Mouse (Mus musculus): ENCODE results near the gene Sult6b1.

Gene Sult6b1

DNA sequence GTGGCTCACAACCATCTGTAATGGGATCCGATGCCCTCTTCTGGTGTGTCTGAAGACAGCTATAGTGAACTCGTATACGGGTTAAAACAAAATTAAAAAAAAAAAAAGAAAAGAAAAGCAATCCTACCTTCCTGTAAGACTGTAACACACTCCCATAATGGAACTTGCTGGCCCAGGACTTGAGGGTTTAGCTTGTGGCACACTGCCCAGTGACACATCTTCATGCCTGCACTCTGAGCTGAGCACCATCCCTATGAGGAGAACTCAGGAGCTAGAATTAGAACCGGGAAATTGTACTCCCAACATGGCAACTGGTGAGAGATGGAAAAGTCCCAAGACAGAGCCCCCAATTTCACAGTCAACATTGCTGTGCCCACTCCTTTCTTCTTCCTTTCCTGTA, 23.5 kb downstream of the Sult6b1 start:
- no peak for DNase-seq (ENCODE audit: low spot score)

DNA sequence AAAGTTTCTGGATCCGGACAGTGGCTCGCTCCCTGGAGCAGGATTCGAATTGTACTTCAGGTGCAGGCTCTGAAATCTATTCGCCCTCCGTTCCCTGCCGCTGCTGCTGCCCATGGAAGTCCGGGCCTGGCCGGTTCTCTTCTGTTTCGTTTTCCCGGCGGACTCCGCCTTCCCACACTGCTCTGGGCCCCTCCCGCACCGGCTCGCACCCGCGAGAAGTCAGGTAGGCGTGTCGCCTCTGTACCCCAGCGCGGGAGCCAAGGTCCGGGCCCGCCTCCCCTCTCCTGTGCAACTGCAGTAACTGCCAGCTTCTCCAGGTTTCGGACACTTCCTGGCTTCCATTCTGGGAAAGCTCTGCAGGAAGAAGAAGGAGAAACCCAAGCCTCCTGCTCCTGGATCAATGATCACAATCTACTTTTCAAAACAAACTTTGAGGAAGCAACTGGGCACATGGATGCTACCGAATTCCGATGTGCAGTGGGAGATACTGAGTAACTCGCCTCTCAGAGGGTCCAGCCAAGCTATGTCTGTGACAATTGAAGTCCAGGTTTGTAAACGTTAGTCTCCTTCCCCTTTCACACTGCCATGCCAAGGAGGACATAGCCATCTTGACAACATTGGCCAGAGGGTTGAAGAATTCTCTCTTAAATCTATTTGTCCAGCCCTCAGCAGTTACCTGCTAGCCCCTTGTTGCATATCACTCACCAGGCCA, 24.2 kb downstream of the Sult6b1 start, which contains the start of gene Eif2ak2:
TSS of gene Eif2ak2 (minus strand) at position 173 of the 712 bp plus-strand sequence.
- peak; percentile 86 for DNase-seq (ENCODE audit: low spot score)

- DNase-seq (ENCODE audit: low spot score) = peak; percentile 23
These were observed 24.9 kb downstream of the Sult6b1 start for GRCm38 (mm10) chr17:78881878-78882304.

DNA sequence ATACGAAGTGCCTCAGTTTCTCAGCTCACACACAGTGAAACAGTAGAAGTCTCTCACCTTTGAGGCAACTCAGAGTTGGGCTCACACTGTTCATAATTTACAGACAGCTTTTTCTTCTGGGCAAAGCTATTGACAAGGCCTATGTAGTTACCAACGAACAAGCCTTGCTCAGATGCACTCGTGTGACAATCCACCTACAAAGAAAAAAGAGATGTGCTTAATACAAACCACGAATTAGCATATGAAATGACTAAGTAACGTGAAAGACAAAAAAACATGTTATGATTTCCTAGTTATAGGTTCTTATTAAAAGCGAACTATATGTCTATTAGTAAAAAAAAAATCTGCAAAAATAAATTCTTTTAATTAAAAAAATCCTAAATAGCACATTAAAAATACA, 32.9 kb downstream of the Sult6b1 start:
- DNase-seq (ENCODE audit: low spot score) = no peak

GRCm38 (mm10) chr17:78856243-78856642, 50.5 kb downstream of the Sult6b1 start:
- no peak for DNase-seq (ENCODE audit: low spot score)

- no peak for DNase-seq (ENCODE audit: low spot score)
These were observed 64.4 kb downstream of the Sult6b1 start for GRCm38 (mm10) chr17:78842271-78842928.

DNA sequence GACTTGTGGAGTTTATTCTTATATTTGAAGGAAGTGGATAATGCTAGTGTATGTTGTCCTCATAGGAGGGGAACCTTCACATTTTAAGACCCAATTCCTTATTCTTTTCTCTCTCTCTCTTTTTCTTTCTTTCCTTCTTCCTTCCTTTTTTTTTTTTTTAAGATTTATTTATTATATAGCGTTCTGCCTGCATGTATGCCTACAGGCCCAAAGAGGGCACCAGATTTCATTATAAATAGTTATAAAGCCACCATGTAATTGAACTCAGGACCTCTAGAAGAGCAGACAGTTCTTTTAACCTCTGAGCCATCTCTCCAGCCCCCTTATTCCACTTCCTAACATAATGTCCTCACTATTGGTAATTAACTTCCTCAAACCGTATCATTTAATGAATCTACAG, 70.7 kb downstream of the Sult6b1 start:
- DNase-seq (ENCODE audit: low spot score) = no peak

- DNase-seq (ENCODE audit: low spot score) = peak; percentile 99
These were observed 71.6 kb downstream of the Sult6b1 start, which contains the start of the genes Heatr5b and Gpatch11 for GRCm38 (mm10) chr17:78834856-78835835. Heatr5b (minus strand) TSS chr17:78835364. Gpatch11 (plus strand) TSS chr17:78835567.

All from embryo, embryonic 10 days (tissue).